Comparison of ENCODE assay signal across 12 mouse cellular contexts in the genomic region with DNA sequence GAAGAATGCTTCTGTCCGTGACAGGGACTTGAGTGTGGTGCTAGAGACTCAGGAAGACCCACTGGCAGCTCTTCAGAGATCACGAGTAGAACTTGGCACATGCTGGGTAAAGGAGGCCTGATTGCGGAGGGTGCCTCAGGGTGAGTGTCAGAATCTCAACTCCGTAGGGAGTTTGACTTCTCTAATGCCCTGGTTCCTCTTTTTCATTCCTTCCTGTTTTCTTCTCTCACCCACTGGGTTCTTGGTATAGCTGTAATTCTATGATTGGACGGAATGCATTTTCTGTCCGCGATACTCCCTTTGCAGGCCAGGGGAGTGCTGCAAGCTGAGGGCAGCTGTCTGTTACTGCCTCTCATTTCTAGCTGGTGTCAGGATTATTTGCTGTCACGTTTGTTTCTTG. TPM values are rescaled to one million over a fixed set of nuclear protein-coding genes. Genes with fewer than 3 reads are reported as not detected.
DNase-seq lines count a peak whose midpoint lies in the region; ATAC-seq and TF ChIP-seq lines count a peak whose summit lies in the region.
"Had no signal": no experiment of that assay in that cellular context is flagged by ENCODE, and none has a peak within 500 bp of the region (broad histone marks: within the 10 kb centered on the region; RNA-seq: fewer than 3 reads in every experiment).

A gene (plus strand): TSS at position 115 of the 400 bp plus-strand sequence.

- peaks cover 15% of the 10 kb centered on the region for H3K4me1 ChIP-seq in bone marrow macrophage, adult 2 months (ENCODE audit: control insufficient read depth, insufficient read depth, low read length)
- H3K4me1 ChIP-seq: liver, embryonic 13.5 days had no signal

- H3K4me3 ChIP-seq in bone marrow macrophage, adult 2 months (ENCODE audit: insufficient read depth, low read length), result peak within 1 kb of the TSS; percentile 70
- H3K4me3 ChIP-seq: liver, embryonic 13.5 days had no signal

- intact Hi-C loops in heart, postnatal 25 days (cut with DNase I), result no loop called here
- intact Hi-C loops in heart, postnatal 36 days (cut with DNase I), result no loop called here

- H3K27ac ChIP-seq in bone marrow macrophage, adult 2 months (ENCODE audit: insufficient read depth, low read depth, low read length), result peak within 1 kb of the TSS; percentile 100
- H3K27ac ChIP-seq: liver, embryonic 13.5 days had no signal

- TF ChIP-seq POLR2A in bone marrow macrophage, adult 2 months (IDR thresholded peaks at IDR 0.05; ENCODE audit: borderline replicate concordance, low read depth, low read length), result no peak

- TF ChIP-seq CTCF in bone marrow macrophage, adult 2 months (IDR thresholded peaks at IDR 0.05; ENCODE audit: low read depth, low read length), result no peak

- ATAC-seq in megakaryocyte-erythroid progenitor cell, adult 5-6 weeks (replicated peaks; ENCODE audit: low FRiP score, low TSS enrichment, poor library complexity, severe bottlenecking), result 0 out of 2 replicates have a peak, but pooled peaks have one; percentile 30
- ATAC-seq: activated CD4-positive, CD25-positive, alpha-beta regulatory T cell, adult 4 months; intestine, embryonic 16.5 days had no signal

- peak; percentile 21 to 70 for DNase-seq in heart, adult 9 months (ENCODE audit: low spot score in 2 of 2)
- DNase-seq in heart, postnatal 25 days (ENCODE audit: low spot score), result no peak
- DNase-seq in heart, postnatal 36 days, result peak; percentile 15 to 17
- DNase-seq in T-cell, adult 2 months (ENCODE audit: low spot score), result no peak
- DNase-seq in ovary, postnatal 36 days (ENCODE audit: low spot score), result no peak
- DNase-seq in embryo, embryonic 10.5 days (ENCODE audit: low spot score), result no peak
- DNase-seq: cerebellum, adult 2 months; liver, embryonic 13.5 days had no signal

RNA-seq across cellular contexts. Expression of the gene that starts here (rescaled TPM):
- 1 to 10 TPM; 2.9 to 3.6 TPM for total RNA-seq in heart, postnatal 25 days (2021)
- polyA plus RNA-seq in bone marrow macrophage, adult 2 months (2012; ENCODE audit: insufficient read depth, insufficient read length, missing spikeins), result 491 and 503 TPM in 2 replicates
- total RNA-seq in heart, postnatal 36 days (2021), result 1 to 10 TPM; 3.5 to 4.1 TPM
- total RNA-seq in megakaryocyte-erythroid progenitor cell, adult 5-6 weeks (2014; fragmentation: Nextera tagmentation), result not detected in 2 replicates
- total RNA-seq in megakaryocyte-erythroid progenitor cell, adult 5-6 weeks (2017), result not detected in 2 replicates

Comparison
In these comparisons a context has a peak if more than half of its experiments do, and no peak if none do; other contexts are left out.
1. DNase-seq: peak in heart, adult 9 months (2 of 2) and heart, postnatal 36 days (2 of 2); none in heart, postnatal 25 days (single experiment), T-cell, adult 2 months (single experiment), ovary, postnatal 36 days (single experiment) and embryo, embryonic 10.5 days (single experiment).
2. Peak in ATAC-seq in megakaryocyte-erythroid progenitor cell, adult 5-6 weeks; RNA of the gene not detected or under 1 TPM.